Mouse (Mus musculus) midbrain, embryonic 15.5 days (tissue): ENCODE data around the gene Nmnat2. TPM values are rescaled to one million over a fixed set of nuclear protein-coding genes. Genes with fewer than 3 reads are reported as not detected.

Experiments used
- ATAC-seq: fragments of 200-750 bp; cut with Nextera tagmentation; replicated peaks from 2 replicates; pipeline ENCODE4 v1.8.0; 2017; ENCODE audit warnings: moderate TSS enrichment
- H3K27ac ChIP-seq: fragments of 300-500 bp; sonication (generic); 2 replicates; pipeline ENCODE4 v1.5.1; 2015; ENCODE audit warnings: mild to moderate bottlenecking, inconsistent platforms
- H3K27me3 ChIP-seq: fragments of 300-500 bp; sonication (generic); replicated peaks from 2 replicates; pipeline ENCODE4 v1.6.1; 2015; ENCODE audit warnings: inconsistent platforms
- H3K36me3 ChIP-seq: fragments of 300-500 bp; sonication (generic); replicated peaks from 2 replicates; pipeline ENCODE4 v1.6.1; 2015; ENCODE audit warnings: inconsistent platforms
- H3K4me1 ChIP-seq: fragments of 300-500 bp; sonication (generic); 2 replicates; pipeline ENCODE4 v1.6.1; 2015; ENCODE audit warnings: inconsistent platforms
- H3K4me2 ChIP-seq: fragments of 300-500 bp; sonication (generic); 2 replicates; pipeline ENCODE4 v1.6.1; 2015; ENCODE audit warnings: inconsistent platforms, mild to moderate bottlenecking, moderate library complexity
- H3K4me3 ChIP-seq: fragments of 300-500 bp; sonication (generic); 2 replicates; pipeline ENCODE4 v1.5.1; 2015; ENCODE audit warnings: mild to moderate bottlenecking, inconsistent platforms
- H3K9ac ChIP-seq: fragments of 300-500 bp; sonication (generic); 2 replicates; pipeline ENCODE4 v1.6.1; 2015; ENCODE audit warnings: mild to moderate bottlenecking, inconsistent platforms
- H3K9me3 ChIP-seq: fragments of 300-500 bp; sonication (generic); 2 replicates; pipeline ENCODE4 v1.6.1; 2016; ENCODE audit warnings: inconsistent platforms
- WGBS: fragments of 180-500 bp; shearing (Covaris S2); methylation state at CpG from one replicate; pipeline ENCODE4 v1.1.7; 2015; ENCODE audit warnings: mixed read lengths; 5-methylcytosine and 5-hydroxymethylcytosine counted together
- polyA plus RNA-seq: library from polyadenylated mRNA; unstranded; fragments of >200 nt; fragmentation: Nextera tagmentation; extraction: Ambion mirVana; gene quantifications from 2 replicates; pipeline ENCODE4 v1.2.1, GENCODE M21; 2015

Gene Nmnat2
- polyA plus RNA-seq, 1 experiment from 2014 or later: 98.5 TPM

DNA sequence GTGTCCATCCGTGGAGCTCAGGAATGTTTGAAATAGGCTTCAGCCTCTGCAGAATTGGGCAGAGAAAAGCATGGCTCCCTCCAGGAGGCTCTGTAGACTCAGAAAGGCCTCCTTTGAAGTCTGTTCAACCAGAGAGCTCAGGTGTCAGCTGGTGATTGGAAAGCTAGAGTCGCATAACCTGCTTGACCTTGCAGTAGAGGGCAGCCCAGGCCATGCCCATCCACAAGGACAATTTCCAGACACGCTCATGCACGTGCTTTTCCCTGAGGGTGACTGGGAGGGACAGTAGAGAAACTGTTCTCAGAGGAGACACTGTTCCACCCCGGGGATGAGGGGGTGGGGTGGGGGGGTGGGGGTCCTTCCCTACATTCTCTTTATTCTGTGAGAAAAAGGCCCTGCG lies 76.6 kb downstream of the Nmnat2 start:
- Histone ChIP-seq H3K9ac (no peak overlapping the region), H3K27ac (0 out of 2 replicates have a peak overlapping the region, but pooled peaks have one; percentile 25), H3K9me3 (no peaks in the 10 kb centered on the region), H3K27me3 (no peaks in the 10 kb centered on the region), H3K4me1 (peaks cover 28% of the 10 kb centered on the region), H3K4me3 (no peak overlapping the region), H3K36me3 (no peaks in the 10 kb centered on the region), H3K4me2 (no peak overlapping the region)
- ATAC-seq: no peak
- WGBS: 68% methylated on average over 6 of the region's 6 CpGs

DNA sequence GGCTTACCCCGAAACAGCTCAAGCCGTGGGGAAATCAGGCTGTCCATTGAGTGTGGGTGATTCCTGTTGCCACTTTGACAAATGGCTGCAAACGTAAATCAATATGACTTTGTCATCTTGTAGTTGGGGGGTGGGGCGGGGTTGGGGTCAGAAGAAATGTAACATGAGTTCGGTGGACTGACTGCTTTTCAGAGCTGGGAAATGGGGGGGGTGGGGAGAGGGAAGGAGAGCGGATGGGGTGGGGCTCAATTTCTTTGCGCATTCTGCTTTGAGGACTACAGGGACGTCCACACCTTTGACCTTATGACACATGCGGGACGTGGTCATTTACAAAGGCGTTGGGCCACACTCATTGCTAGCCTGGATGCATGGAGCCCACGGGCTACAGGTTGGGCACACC lies 77.2 kb downstream of the Nmnat2 start:
- ATAC-seq: no peak
- Histone ChIP-seq H3K9me3 (no peaks in the 10 kb centered on the region), H3K4me1 (peaks cover 28% of the 10 kb centered on the region), H3K27ac (no peak overlapping the region), H3K36me3 (no peaks in the 10 kb centered on the region), H3K4me2 (0 out of 2 replicates have a peak overlapping the region, but pooled peaks have one; percentile 6), H3K9ac (no peak overlapping the region), H3K27me3 (no peaks in the 10 kb centered on the region), H3K4me3 (no peak overlapping the region)
- 84% methylated on average over 12 of the region's 12 CpGs for WGBS

DNA sequence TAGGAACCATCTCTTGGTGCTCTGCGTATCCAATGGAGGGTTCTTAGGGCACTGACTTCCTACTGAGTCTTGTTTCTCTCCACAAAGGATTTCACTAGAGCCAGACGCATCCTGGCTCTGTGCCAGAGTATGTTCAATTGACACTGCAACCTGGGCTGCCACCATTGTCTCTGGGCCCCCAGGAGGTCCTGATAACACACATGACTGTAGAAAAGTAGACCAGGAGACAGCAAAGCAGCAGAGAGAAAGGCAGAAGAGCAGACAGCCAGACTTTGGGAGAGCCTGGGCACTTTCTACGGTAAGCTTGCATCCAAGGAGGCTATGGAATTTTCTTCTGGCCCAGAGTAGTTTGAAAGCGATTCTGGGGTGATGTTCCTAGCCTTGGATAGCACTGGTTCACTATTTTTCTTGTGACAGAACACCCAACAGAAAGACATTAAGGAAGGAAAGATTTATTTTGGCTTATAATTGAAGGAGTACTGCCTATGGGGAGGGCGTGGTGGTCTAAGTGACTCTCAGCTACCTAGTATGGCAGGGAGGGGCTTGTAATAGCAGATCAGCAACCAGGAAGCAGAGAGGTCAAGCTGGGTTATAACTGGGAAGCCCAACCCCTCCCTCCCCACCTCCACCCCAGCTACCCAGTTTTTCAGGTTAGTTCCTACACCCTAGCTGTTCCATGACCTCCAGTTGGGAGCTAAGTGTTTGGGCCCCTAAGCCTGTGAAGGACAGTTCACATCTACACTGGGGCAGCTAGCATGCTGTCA lies 78.5 kb downstream of the Nmnat2 start:
- 52% methylated on average over 5 of the region's 5 CpGs for WGBS
- Histone ChIP-seq H3K27ac (no peak overlapping the region; the same call in 1 of the 2 replicates), H3K36me3 (no peaks in the 10 kb centered on the region), H3K4me2 (no peak overlapping the region), H3K4me1 (peaks cover 29% of the 10 kb centered on the region), H3K27me3 (no peaks in the 10 kb centered on the region), H3K4me3 (no peak overlapping the region), H3K9me3 (no peaks in the 10 kb centered on the region), H3K9ac (no peak overlapping the region)
- ATAC-seq: no peak

DNA sequence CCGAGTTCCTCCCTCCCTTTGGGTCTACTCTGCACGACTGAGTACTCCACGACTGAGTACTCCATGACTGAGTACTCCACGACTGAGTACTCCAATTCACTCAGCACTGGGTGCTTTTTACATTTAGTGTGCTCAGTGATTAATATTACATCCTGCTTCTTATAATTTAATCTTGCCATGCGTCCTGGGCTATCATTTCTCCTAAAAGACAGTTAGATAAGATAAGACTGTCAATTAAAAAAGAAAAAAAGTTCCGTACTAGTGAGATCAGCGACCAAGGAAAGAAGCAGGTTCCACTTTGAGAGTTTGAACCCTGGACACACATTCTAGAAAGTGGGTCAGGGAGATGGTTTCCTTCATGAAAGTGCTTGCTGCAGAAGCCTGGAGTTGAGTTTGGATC lies 79.3 kb downstream of the Nmnat2 start:
- no peak overlapping the region for H3K4me3 ChIP-seq
- peaks cover 29% of the 10 kb centered on the region for H3K4me1 ChIP-seq
- no peaks in the 10 kb centered on the region for H3K9me3 ChIP-seq
- H3K4me2 ChIP-seq: no peak overlapping the region
- no peak overlapping the region for H3K27ac ChIP-seq
- no peak overlapping the region for H3K9ac ChIP-seq
- no peaks in the 10 kb centered on the region for H3K36me3 ChIP-seq
- WGBS: 83% methylated on average over 7 of the region's 7 CpGs
- no peaks in the 10 kb centered on the region for H3K27me3 ChIP-seq
- no peak for ATAC-seq

DNA sequence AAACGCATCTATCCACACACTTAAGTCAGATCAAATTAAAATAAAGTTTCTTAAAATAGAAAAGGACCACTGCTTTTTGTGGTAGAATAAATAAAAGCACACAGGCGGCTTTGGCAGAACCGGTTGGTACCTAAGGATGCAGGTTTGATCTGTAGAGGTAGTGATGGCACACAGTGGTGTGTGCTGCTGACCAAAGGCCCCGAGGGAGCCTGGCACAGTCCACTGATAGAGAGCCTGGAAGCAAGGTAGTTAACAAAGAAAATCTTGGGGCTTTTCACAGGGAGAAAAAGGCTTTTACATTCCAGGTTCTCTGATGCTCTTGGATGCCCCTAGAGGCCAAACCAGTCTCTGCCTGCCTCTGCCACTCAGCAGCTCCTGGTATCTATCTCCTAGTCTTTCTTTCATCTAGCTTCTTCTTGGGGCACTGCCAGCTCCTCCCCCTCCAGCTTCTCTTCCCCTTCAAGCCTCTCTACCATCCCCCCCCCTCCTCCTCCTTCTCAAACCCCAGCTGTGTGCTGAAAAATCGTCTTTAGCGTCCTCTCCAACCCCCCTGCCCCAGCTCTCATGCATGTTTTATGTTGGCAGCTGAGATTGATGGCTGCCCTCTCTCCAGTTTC lies 80.6 kb downstream of the Nmnat2 start:
- no peak overlapping the region for H3K4me2 ChIP-seq

DNA sequence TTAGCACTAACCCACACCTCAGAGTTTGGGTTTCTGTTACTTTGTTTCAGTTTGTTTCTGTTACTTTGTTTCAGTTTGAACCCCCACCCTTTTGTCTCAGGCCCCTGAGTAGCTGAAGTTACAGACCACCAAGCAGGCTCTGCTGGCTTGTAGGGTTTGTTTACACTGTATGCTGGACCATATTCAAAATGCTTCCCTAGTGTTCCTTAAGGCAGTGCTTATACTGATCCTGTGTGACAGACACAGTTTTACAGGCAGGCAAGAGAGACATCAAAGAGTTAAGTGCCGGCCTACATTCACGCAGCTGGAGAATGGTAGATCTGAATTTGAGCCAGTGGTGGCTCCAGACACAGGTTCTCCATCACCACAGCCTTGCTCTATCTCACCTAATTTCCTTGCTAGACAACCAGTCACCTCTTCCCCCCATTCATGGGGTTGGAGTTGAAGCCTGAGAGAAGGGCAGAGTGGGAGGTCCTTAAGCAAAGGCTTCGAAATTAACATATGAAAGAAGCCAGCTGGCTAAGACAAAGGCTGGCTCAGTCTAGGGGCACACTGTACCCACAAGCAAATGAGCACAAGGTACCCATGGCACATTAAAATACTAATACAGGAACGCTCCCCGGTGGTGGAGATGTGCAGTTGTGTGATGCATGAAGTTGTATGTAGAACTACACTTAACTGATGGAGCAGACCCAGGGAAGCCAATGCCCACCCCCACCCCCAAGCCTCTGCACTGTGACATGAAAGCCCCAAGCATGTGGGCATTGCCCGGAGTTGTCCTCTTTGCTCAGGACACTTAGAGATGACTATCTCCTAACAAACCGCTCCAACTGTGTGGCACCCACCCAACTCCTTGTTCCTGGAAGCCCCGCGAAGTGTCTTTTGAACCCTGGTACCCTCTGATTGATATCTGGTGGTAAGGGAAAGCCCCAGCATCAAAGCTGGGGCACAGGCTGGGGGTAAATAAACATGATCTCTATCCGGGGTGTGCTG lies 82.9 kb downstream of the Nmnat2 start:
- peak; percentile 43 for ATAC-seq
- H3K9me3 ChIP-seq: no peaks in the 10 kb centered on the region
- peak overlapping the region; percentile 10; the same call in 1 of the 2 replicates for H3K27ac ChIP-seq
- H3K9ac ChIP-seq: no peak overlapping the region
- WGBS: 54% methylated on average over 10 of the region's 10 CpGs
- peaks cover 4% of the 10 kb centered on the region; the same call in 1 of the 2 replicates for H3K27me3 ChIP-seq
- H3K4me1 ChIP-seq: peaks cover 28% of the 10 kb centered on the region
- no peaks in the 10 kb centered on the region for H3K36me3 ChIP-seq
- H3K4me2 ChIP-seq: no peak overlapping the region
- no peak overlapping the region for H3K4me3 ChIP-seq

More for the DNA sequence above, 80.6 kb downstream of the Nmnat2 start:
- peaks cover 32% of the 10 kb centered on the region for H3K4me1 ChIP-seq
- no peaks in the 10 kb centered on the region for H3K9me3 ChIP-seq
- H3K27ac ChIP-seq: peak overlapping the region; percentile 77
- H3K36me3 ChIP-seq: no peaks in the 10 kb centered on the region
- ATAC-seq: peak; percentile 65
- H3K27me3 ChIP-seq: no peaks in the 10 kb centered on the region
- WGBS: 33% methylated on average over 6 of the region's 6 CpGs
- H3K4me3 ChIP-seq: no peak overlapping the region
- no peak overlapping the region for H3K9ac ChIP-seq

DNA sequence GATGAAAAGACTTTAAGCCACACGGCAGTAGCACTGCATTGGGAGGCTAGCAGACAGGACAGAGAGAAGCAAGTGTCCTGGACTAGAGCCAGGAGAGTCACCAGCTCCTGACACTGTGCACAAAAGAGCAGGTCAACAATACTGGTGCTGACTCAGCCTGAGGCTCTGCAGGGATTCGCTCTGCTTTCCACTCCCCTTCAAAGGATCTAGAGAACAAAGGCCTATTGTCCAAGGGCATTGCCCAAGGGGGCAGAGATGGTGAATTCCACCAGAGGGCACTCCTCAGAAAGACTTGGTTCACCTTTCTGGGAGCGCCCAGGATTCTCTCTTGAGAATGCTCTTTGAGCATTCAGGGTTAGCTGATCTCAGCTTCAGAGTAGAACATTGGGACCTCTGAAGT lies 85.3 kb downstream of the Nmnat2 start:
- no peak for ATAC-seq
- H3K4me2 ChIP-seq: no peak overlapping the region
- peaks cover 4% of the 10 kb centered on the region; the same call in 1 of the 2 replicates for H3K27me3 ChIP-seq
- peaks cover 32% of the 10 kb centered on the region for H3K4me1 ChIP-seq
- WGBS: 13% methylated on average over 3 of the region's 3 CpGs
- H3K4me3 ChIP-seq: no peak overlapping the region
- no peak overlapping the region for H3K9ac ChIP-seq
- no peak overlapping the region for H3K27ac ChIP-seq
- H3K36me3 ChIP-seq: no peaks in the 10 kb centered on the region
- no peaks in the 10 kb centered on the region for H3K9me3 ChIP-seq

DNA sequence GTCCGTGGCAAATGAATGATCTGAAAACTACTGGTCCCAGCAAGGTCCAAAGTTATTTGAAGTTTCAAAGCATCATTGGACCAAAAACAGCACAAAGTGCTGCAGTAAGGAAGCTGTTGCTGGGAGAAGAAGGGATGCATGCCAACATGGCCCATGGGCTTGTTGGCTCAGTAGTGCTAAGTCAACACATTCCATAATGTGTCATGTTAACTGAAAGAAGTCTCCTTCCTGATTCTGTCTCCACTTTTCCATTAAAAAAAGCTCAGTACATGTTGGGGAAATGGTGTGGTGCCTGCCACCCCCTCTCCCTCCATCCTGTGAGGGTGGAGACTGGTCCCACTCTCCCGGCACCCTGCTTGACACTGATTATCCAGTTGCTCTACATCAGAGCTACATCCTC lies 86.3 kb downstream of the Nmnat2 start:
- Histone ChIP-seq H3K4me1 (peaks cover 24% of the 10 kb centered on the region), H3K27me3 (peaks cover 4% of the 10 kb centered on the region; the same call in 1 of the 2 replicates), H3K36me3 (no peaks in the 10 kb centered on the region), H3K9me3 (no peaks in the 10 kb centered on the region), H3K9ac (no peak overlapping the region), H3K27ac (no peak overlapping the region), H3K4me3 (no peak overlapping the region), H3K4me2 (no peak overlapping the region)
- WGBS: 77% methylated on average over 2 of the region's 2 CpGs
- no peak for ATAC-seq

DNA sequence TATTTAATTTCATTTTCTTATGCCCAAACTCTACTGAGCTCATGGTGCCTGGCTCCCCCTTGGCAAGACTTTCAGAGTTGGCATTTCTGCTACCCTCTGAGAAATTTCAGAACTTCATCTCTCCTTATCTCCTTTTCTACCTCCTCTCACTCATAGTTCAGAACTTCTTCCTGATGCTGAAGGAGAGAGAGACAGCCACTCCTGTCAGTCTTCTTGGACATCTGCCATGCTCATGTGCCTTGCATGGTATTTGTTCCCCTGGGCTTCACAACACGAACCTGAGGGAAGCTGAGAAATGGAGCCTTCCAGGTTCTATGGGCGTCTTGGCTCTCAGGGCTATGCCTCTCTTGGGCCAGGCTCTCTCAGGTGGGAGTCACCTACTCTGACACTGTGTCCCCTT lies 87.5 kb downstream of the Nmnat2 start:
- H3K9ac ChIP-seq: no peak overlapping the region
- peaks cover 5% of the 10 kb centered on the region; the same call in 1 of the 2 replicates for H3K27me3 ChIP-seq
- WGBS: 66% methylated on average over 2 of the region's 2 CpGs
- no peaks in the 10 kb centered on the region for H3K9me3 ChIP-seq
- peaks cover 21% of the 10 kb centered on the region for H3K4me1 ChIP-seq
- no peak overlapping the region for H3K27ac ChIP-seq
- H3K36me3 ChIP-seq: no peaks in the 10 kb centered on the region
- no peak for ATAC-seq
- no peak overlapping the region for H3K4me2 ChIP-seq
- no peak overlapping the region for H3K4me3 ChIP-seq

DNA sequence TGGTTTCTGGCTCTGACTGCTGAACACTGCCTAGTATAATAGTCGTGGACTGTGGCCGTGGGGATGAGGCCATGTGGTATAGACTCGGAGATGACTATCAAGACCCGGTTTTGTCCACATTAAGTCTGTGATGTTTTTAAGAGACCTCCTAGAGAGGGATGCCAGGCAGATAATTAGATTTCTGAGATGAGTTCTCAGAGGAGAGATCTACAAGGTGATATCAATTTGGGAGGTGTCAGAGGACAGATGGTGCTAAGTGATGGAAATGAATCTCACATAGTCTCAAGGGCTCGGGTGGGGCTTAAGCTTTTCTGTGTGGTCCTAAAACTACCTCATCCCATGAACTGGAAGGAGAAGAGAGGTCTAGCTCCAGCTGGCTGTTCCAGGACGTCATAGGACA lies 88.5 kb downstream of the Nmnat2 start:
- ATAC-seq: no peak
- Histone ChIP-seq H3K4me3 (no peak overlapping the region), H3K9ac (no peak overlapping the region), H3K27me3 (peaks cover 7% of the 10 kb centered on the region; the same call in 1 of the 2 replicates), H3K4me1 (peaks cover 22% of the 10 kb centered on the region), H3K4me2 (no peak overlapping the region), H3K36me3 (no peaks in the 10 kb centered on the region), H3K9me3 (no peaks in the 10 kb centered on the region), H3K27ac (no peak overlapping the region)
- 30% methylated on average over 6 of the region's 6 CpGs for WGBS

- Histone ChIP-seq H3K27me3 (peaks cover 17% of the 10 kb centered on the region), H3K9ac (no peak overlapping the region), H3K4me1 (peaks cover 23% of the 10 kb centered on the region), H3K4me2 (no peak overlapping the region), H3K9me3 (no peaks in the 10 kb centered on the region), H3K36me3 (no peaks in the 10 kb centered on the region), H3K27ac (no peak overlapping the region), H3K4me3 (no peak overlapping the region)
- WGBS: 70% methylated on average over 11 of the region's 11 CpGs
- ATAC-seq: no peak
Observed at GRCm38 (mm10) chr1:153045368-153045767, 90.6 kb downstream of the Nmnat2 start.
